Mouse (Mus musculus) layer of hippocampus, postnatal 14 days (tissue): Measurements from ENCODE around the gene Olfr183. TPM values are rescaled to one million over a fixed set of nuclear protein-coding genes. Genes with fewer than 3 reads are reported as not detected.
"Not testable (repeated sequence)": the region's sequence is repeated elsewhere in the genome, so short reads cannot be mapped to it uniquely, and the experiment has no call there.

Experiments
- DNase-seq, 2 experiments: peaks; one replicate each; pipeline ENCODE4 v3.0.0; 2021 to 2022; ENCODE audit warnings: low spot score in 2 of 2, mixed read lengths in 1 of 2
- long read RNA-seq, 2 experiments: library from polyadenylated mRNA; stranded (forward); transcript quantifications; one replicate each; pipeline ENCODE4 v2.0.0; 2021
- total RNA-seq, 2 experiments: library from RNA; stranded (reverse); gene quantifications; 2 replicates each; pipeline ENCODE4 v1.2.3; 2021

The Olfr183 gene
- not detected for total RNA-seq
- long read RNA-seq, experiment 1 = 0 reads
- long read RNA-seq, experiment 2 = 0 reads

- DNase-seq = no peak
Observed at GRCm38 (mm10) chr16:58995057-58995456, at the start of gene Olfr183. Gene Olfr183 (plus strand): TSS chr16:58995357.

GRCm38 (mm10) chr16:59007146-59007545, 12.0 kb downstream of the Olfr183 start:
- no peak for DNase-seq

- DNase-seq = no peak
Observed at GRCm38 (mm10) chr16:59013357-59014018, 18.3 kb downstream of the Olfr183 start.

- DNase-seq = no peak
Observed at GRCm38 (mm10) chr16:59030191-59030590, 35.0 kb downstream of the Olfr183 start, which contains the start of gene Olfr186. Gene Olfr186 (minus strand): TSS chr16:59030291.

GRCm38 (mm10) chr16:59039710-59040109, 44.6 kb downstream of the Olfr183 start, which contains the start of gene Olfr187:
Gene Olfr187 (minus strand): TSS chr16:59039767.
- no peak for DNase-seq

- no peak for DNase-seq
Observed at GRCm38 (mm10) chr16:59045835-59046234, 50.7 kb downstream of the Olfr183 start.

- DNase-seq = no peak
Observed at GRCm38 (mm10) chr16:59047579-59047978, 52.4 kb downstream of the Olfr183 start.

GRCm38 (mm10) chr16:59048860-59049259, 53.7 kb downstream of the Olfr183 start:
- no peak for DNase-seq

- not testable (repeated sequence) for DNase-seq
Observed at GRCm38 (mm10) chr16:59049286-59049685, 54.1 kb downstream of the Olfr183 start.

Other genes with a start within 250 kb of the Olfr183 start
- not detected for gene Olfr172, start 232.2 kb upstream of the Olfr183 start, total RNA-seq
- gene Olfr173, start 195.1 kb upstream of the Olfr183 start, total RNA-seq = not detected
- not detected for gene Olfr175-ps1, start 168.6 kb upstream of the Olfr183 start, total RNA-seq
- gene Olfr177, start 120.6 kb upstream of the Olfr183 start, total RNA-seq = not detected
- not detected for gene Olfr178, start 103.3 kb upstream of the Olfr183 start, total RNA-seq
- not detected for gene Olfr181, start 66.6 kb upstream of the Olfr183 start, total RNA-seq
- not detected for gene Olfr180, start 66.0 kb upstream of the Olfr183 start, total RNA-seq
- gene Olfr186, start 34.9 kb downstream of the Olfr183 start, total RNA-seq = not detected
- not detected for gene Olfr187, start 44.4 kb downstream of the Olfr183 start, total RNA-seq
- not detected for gene Olfr190, start 82.6 kb downstream of the Olfr183 start, total RNA-seq
- gene Olfr191, start 94.5 kb downstream of the Olfr183 start, total RNA-seq = not detected
- gene Olfr193, start 116.5 kb downstream of the Olfr183 start, total RNA-seq = not detected
- not detected for gene Olfr194, start 125.7 kb downstream of the Olfr183 start, total RNA-seq
- gene Olfr195, start 151.7 kb downstream of the Olfr183 start, total RNA-seq = not detected
- gene Olfr196, start 175.1 kb downstream of the Olfr183 start, total RNA-seq = not detected
- not detected for gene Olfr198, start 208.2 kb downstream of the Olfr183 start, total RNA-seq
- gene Olfr199, start 224.4 kb downstream of the Olfr183 start, total RNA-seq = not detected